Comparison of ENCODE assay signal across 9 mouse cellular contexts in the genomic region with DNA sequence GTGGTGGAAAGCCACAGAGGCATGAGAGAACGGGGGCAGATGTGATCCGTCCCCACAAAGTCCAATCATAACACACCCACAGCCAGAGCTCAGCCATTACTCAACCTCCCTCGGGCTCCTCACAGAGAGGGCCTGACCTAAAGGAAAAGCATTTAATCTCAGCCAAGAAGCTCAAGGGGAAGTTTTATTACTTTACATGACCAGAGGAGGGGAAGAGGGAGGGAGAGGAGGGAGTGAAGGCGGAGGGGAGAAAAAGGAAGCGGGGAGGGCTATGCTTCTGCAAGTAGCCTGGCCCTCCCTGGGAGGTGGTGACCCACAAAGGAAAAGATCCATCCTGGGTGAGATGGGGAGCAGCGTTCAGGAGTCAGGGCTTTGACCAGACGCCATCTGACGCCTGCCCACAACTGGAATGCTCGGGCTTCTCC. TPM values are rescaled to one million over a fixed set of nuclear protein-coding genes. Genes with fewer than 3 reads are reported as not detected.
A peak's percentile ranks its signal among the peaks of the same experiment; 100 is the strongest.
DNase-seq lines count a peak whose midpoint lies in the region; ATAC-seq lines count a peak whose summit lies in the region.
"Had no signal": no experiment of that assay in that cellular context is flagged by ENCODE, and none has a peak within 500 bp of the region (broad histone marks: within the 10 kb centered on the region; RNA-seq: fewer than 3 reads in every experiment).

No protein-coding gene starts in this region.

- WGBS in midbrain, embryonic 11.5 days = 77% methylated on average over 9 of the region's 9 CpGs
- 58% methylated on average over 9 of the region's 9 CpGs for WGBS in midbrain, embryonic 16.5 days
- 15% methylated on average over 9 of the region's 9 CpGs for whole genome bisulfite sequencing in kidney, embryonic 14.5 days
- WGBS in neural tube, embryonic 13.5 days = 54% methylated on average over 9 of the region's 9 CpGs

- no peak overlapping the region for H3K27ac ChIP-seq in midbrain, embryonic 11.5 days (ENCODE audit: low read depth, low read length)
- no peak overlapping the region for H3K27ac ChIP-seq in midbrain, embryonic 16.5 days (ENCODE audit: low read length)
- peak overlapping the region; percentile 83 for H3K27ac ChIP-seq in kidney, embryonic 14.5 days (ENCODE audit: low read depth, low read length)
- peak overlapping the region; percentile 61 for H3K27ac ChIP-seq in neural tube, embryonic 13.5 days (replicated peaks)

- H3K36me3 ChIP-seq in midbrain, embryonic 11.5 days (ENCODE audit: control insufficient read depth, insufficient read depth, low read length) = no peaks in the 10 kb centered on the region
- no peaks in the 10 kb centered on the region for H3K36me3 ChIP-seq in midbrain, embryonic 16.5 days (ENCODE audit: control insufficient read depth, insufficient read depth, low read length)
- H3K36me3 ChIP-seq in kidney, embryonic 14.5 days (ENCODE audit: control insufficient read depth, insufficient read depth, low read length) = no peaks in the 10 kb centered on the region
- no peaks in the 10 kb centered on the region for H3K36me3 ChIP-seq in neural tube, embryonic 13.5 days

- DNase-seq in midbrain, embryonic 11.5 days (ENCODE audit: low spot score, missing footprints) = peak; percentile 72
- DNase-seq in heart, adult 9 months (ENCODE audit: low spot score in 2 of 2) = peak; percentile 39 to 45
- no peak for DNase-seq in ovary, postnatal 14 days (ENCODE audit: low spot score)
- DNase-seq in layer of hippocampus, adult 9-10 months (ENCODE audit: low spot score) = no peak
- DNase-seq: liver had no signal

- H3K9ac ChIP-seq in midbrain, embryonic 11.5 days (ENCODE audit: low read length) = no peak overlapping the region
- no peak overlapping the region for H3K9ac ChIP-seq in midbrain, embryonic 16.5 days (ENCODE audit: low read depth, low read length)
- H3K9ac ChIP-seq in kidney, embryonic 14.5 days (ENCODE audit: low read depth, low read length) = no peak overlapping the region
- H3K9ac ChIP-seq in neural tube, embryonic 13.5 days = no peak overlapping the region

- H3K4me3 ChIP-seq in midbrain, embryonic 11.5 days (ENCODE audit: low read depth, low read length) = no peak overlapping the region
- H3K4me3 ChIP-seq in midbrain, embryonic 16.5 days (ENCODE audit: low read depth, low read length) = no peak overlapping the region
- H3K4me3 ChIP-seq in kidney, embryonic 14.5 days (ENCODE audit: low read length) = no peak overlapping the region
- no peak overlapping the region for H3K4me3 ChIP-seq in neural tube, embryonic 13.5 days
- H3K4me3 ChIP-seq: erythroblast, embryonic 14.5 days had no signal

- no peaks in the 10 kb centered on the region for H3K9me3 ChIP-seq in midbrain, embryonic 11.5 days (ENCODE audit: control insufficient read depth, low read length)
- no peaks in the 10 kb centered on the region for H3K9me3 ChIP-seq in midbrain, embryonic 16.5 days (replicated peaks; ENCODE audit: control insufficient read depth, low read length, poor library complexity, severe bottlenecking)
- no peaks in the 10 kb centered on the region for H3K9me3 ChIP-seq in kidney, embryonic 14.5 days (ENCODE audit: control insufficient read depth, low read length)
- H3K9me3 ChIP-seq in neural tube, embryonic 13.5 days = no peaks in the 10 kb centered on the region

- no peaks in the 10 kb centered on the region for H3K4me1 ChIP-seq in midbrain, embryonic 11.5 days (ENCODE audit: control insufficient read depth, insufficient read depth, low read length)
- H3K4me1 ChIP-seq in midbrain, embryonic 16.5 days (ENCODE audit: control insufficient read depth, insufficient read depth, low read length) = no peaks in the 10 kb centered on the region
- peaks cover 16% of the 10 kb centered on the region for H3K4me1 ChIP-seq in kidney, embryonic 14.5 days (ENCODE audit: control insufficient read depth, insufficient read depth, low read length)
- H3K4me1 ChIP-seq in neural tube, embryonic 13.5 days (replicated peaks) = peaks cover 15% of the 10 kb centered on the region

- ATAC-seq in midbrain, embryonic 11.5 days (ENCODE audit: low FRiP score) = no peak
- ATAC-seq in midbrain, embryonic 16.5 days = no peak
- peak; percentile 92 for ATAC-seq in kidney, embryonic 14.5 days (ENCODE audit: low FRiP score, low TSS enrichment)
- peak; percentile 43; the same call in 1 of the 2 replicates for ATAC-seq in neural tube, embryonic 13.5 days (ENCODE audit: low read depth)

- no peaks in the 10 kb centered on the region for H3K27me3 ChIP-seq in midbrain, embryonic 11.5 days (ENCODE audit: control insufficient read depth, insufficient read depth, low read length)
- H3K27me3 ChIP-seq in midbrain, embryonic 16.5 days (ENCODE audit: control insufficient read depth, insufficient read depth, low read depth, low read length) = no peaks in the 10 kb centered on the region
- no peaks in the 10 kb centered on the region for H3K27me3 ChIP-seq in kidney, embryonic 14.5 days (ENCODE audit: control insufficient read depth, insufficient read depth, low read length)
- no peaks in the 10 kb centered on the region for H3K27me3 ChIP-seq in neural tube, embryonic 13.5 days

- H3K4me2 ChIP-seq in midbrain, embryonic 11.5 days = no peak overlapping the region
- no peak overlapping the region for H3K4me2 ChIP-seq in midbrain, embryonic 16.5 days (ENCODE audit: low read length)
- H3K4me2 ChIP-seq in kidney, embryonic 14.5 days (replicated peaks; ENCODE audit: low read depth, low read length) = no peak overlapping the region
- H3K4me2 ChIP-seq in neural tube, embryonic 13.5 days = no peak overlapping the region

RNA-seq across cellular contexts. Expression of gene Hhat, which starts 35.0 kb away (rescaled TPM):
- polyA plus RNA-seq in midbrain, embryonic 11.5 days (2014; fragmentation: Nextera tagmentation; extraction: Ambion mirVana) = 7.4 and 11.0 TPM in 2 replicates
- polyA plus RNA-seq in midbrain, embryonic 16.5 days (2015; fragmentation: Nextera tagmentation; extraction: Ambion mirVana) = 3.3 and 3.4 TPM in 2 replicates
- polyA plus RNA-seq in kidney, embryonic 14.5 days (2014; fragmentation: Nextera tagmentation; extraction: Ambion mirVana) = 11.4 and 16.5 TPM in 2 replicates
- polyA plus RNA-seq in neural tube, embryonic 13.5 days (2015; fragmentation: Nextera tagmentation; extraction: Ambion mirVana) = 4.4 and 4.6 TPM in 2 replicates
- polyA plus RNA-seq: erythroblast, embryonic 14.5 days had no signal

Comparison
In these comparisons a context has a peak if more than half of its experiments do, and no peak if none do; other contexts are left out.
1. ATAC-seq: peak in kidney, embryonic 14.5 days (single experiment) and neural tube, embryonic 13.5 days (single experiment); none in midbrain, embryonic 11.5 days (single experiment) and midbrain, embryonic 16.5 days (single experiment).
2. DNase-seq: peak in midbrain, embryonic 11.5 days (single experiment) and heart, adult 9 months (2 of 2); none in ovary, postnatal 14 days (single experiment) and layer of hippocampus, adult 9-10 months (single experiment).
3. H3K27ac ChIP-seq: peak in kidney, embryonic 14.5 days (single experiment) and neural tube, embryonic 13.5 days (single experiment); none in midbrain, embryonic 11.5 days (single experiment) and midbrain, embryonic 16.5 days (single experiment).